Mouse (Mus musculus) B cell, adult 62 days (primary cell): ENCODE data around the gene Enho. TPM values are rescaled to one million over a fixed set of nuclear protein-coding genes. Genes with fewer than 3 reads are reported as not detected.

Source experiments
- total RNA-seq: library from RNA; stranded (reverse); gene quantifications from 4 replicates; pipeline ENCODE4 v1.2.4, GENCODE M21; 2023

Enho gene
- total RNA-seq = not detected in 4 replicates

DNA sequence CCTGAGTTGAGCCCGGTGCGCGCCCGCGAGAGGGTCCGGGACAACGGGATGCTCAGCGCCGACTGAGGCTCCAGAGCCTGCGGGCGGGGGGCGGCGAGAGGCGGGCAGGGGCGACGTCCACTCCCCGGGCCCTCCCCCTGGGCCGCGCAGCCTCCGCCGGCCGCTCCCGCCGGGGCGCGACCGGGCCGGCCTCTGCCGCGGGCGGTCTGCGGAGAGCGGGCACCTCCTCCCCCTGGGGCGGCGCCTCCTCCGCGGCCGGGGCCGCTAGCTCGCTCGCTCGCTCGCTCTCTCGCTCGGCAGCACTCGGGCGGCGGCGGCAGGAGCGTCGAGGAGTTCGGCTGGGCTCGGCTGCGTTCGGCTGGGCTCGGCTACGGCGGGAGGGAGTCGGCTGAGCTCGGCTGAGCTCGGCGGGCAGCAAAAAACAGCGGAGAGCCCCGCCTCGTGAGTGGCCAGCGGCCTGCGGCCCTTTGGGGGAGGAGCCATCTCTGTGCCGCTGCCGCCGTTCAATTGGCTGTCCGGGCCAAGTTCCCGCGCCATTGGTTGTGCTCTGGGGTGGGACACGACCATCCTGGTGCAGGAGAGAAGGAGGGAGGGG, at the start of gene Enho:
Gene Enho, minus strand, starts transcription at position 412 of the 595 bp plus-strand sequence.

Other genes with a start within 250 kb of the Enho start
- gene Kif24, start 175.4 kb downstream of the Enho start, total RNA-seq = 3.6 to 4.0 TPM (median 3.9 TPM) in 4 replicates
- 3.8 to 7.8 TPM (median 5.5 TPM) in 4 replicates for gene Nudt2, start 175.2 kb downstream of the Enho start, total RNA-seq
- gene AI464131, start 137.2 kb downstream of the Enho start, total RNA-seq = 0.13 TPM in 1 of 4 replicates, not detected in the others
- gene 1110017D15Rik, start 123.0 kb downstream of the Enho start, total RNA-seq = not detected in 4 replicates
- gene Fam219a, start 70.8 kb downstream of the Enho start, total RNA-seq = 9.9 to 18.5 TPM (median 12.2 TPM) in 4 replicates
- gene Dnaic1, start 70.5 kb downstream of the Enho start, total RNA-seq = not detected in 4 replicates
- gene Cntfr, start 56.8 kb upstream of the Enho start, total RNA-seq = 0.91 TPM in 1 of 4 replicates, not detected in the others
- gene Il11ra1, start 59.7 kb upstream of the Enho start, total RNA-seq = 11.5 to 22.2 TPM (median 15.4 TPM) in 4 replicates
- 26.3 to 37.7 TPM (median 33.0 TPM) in 4 replicates for gene Rpp25l, start 73.2 kb upstream of the Enho start, total RNA-seq
- 59.8 to 70.4 TPM (median 62.9 TPM) in 4 replicates for gene Dctn3, start 82.8 kb upstream of the Enho start, total RNA-seq
- gene Arid3c, start 90.8 kb upstream of the Enho start, total RNA-seq = not detected in 4 replicates
- gene Galt, start 114.9 kb upstream of the Enho start, total RNA-seq = 47.7 to 60.8 TPM (median 56.0 TPM) in 4 replicates
- 18.1 to 24.9 TPM (median 18.9 TPM) in 4 replicates for gene Sigmar1, start 115.8 kb upstream of the Enho start, total RNA-seq
- gene Ccl27a, start 133.9 kb upstream of the Enho start, total RNA-seq = 11.6 to 19.3 TPM (median 15.5 TPM) in 4 replicates